Mouse (Mus musculus): Measurements from ENCODE around the gene Rab42. TPM values are rescaled to one million over a fixed set of nuclear protein-coding genes. Genes with fewer than 3 reads are reported as not detected.
A peak's percentile ranks its signal among the peaks of the same experiment; 100 is the strongest.

The Rab42 gene
- total RNA-seq (2014; rRNA removed) (0.40 TPM in 1 of 2 replicates, not detected in the other), polyA plus RNA-seq (2012; rRNA removed) (not detected in 2 replicates)

DNA sequence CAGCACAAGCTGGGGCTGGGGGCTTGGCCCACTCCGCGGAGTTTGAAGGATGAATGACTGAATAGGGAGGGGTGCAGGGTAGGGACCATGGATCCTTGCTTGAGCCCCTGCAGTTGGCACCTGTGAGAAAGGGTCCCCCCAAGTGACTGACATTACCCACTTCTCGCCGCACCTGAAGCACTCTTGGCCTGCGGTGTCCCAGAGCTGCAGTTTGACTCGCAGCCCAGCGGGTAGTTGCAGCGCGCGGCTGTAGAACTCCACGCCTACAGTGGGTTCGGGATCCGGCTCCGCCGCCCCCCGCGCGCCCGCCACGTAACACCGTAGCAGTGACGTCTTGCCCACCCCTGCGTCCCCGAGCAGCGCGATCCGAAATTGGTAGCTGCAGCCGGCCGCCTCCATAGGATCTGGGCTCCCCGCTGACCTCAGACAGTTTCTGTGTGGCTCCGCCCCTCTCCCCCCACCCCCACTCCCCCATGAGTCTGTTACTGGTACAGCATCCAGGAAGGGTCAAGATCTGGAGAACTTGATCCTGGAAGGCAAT is at the start of gene Rab42:
Gene Rab42 (minus strand): TSS at position 447 of the 541 bp plus-strand sequence.
- no peaks in the 10 kb centered on the region for H3K36me3 ChIP-seq (ENCODE audit: control insufficient read depth, insufficient read depth, low read length)
- TF ChIP-seq POLR2A (IDR thresholded peaks at IDR 0.05; ENCODE audit: extremely low read depth, insufficient read depth, low read length) (no peak), CTCF (IDR thresholded peaks at IDR 0.05; ENCODE audit: low read depth, low read length) (no peak)
- no peaks in the 10 kb centered on the region for H3K79me2 ChIP-seq (ENCODE audit: control insufficient read depth, insufficient read depth, low read length)
- H3K9ac ChIP-seq (ENCODE audit: low read depth, low read length), result peak within 1 kb of the TSS; percentile 74
- 6% methylated on average over 31 of the region's 31 CpGs for WGBS
- DNase-seq (ENCODE audit: extremely low read depth, low read depth, low spot score), result peak; percentile 29
- peak within 1 kb of the TSS; percentile 64 for H3K4me3 ChIP-seq (ENCODE audit: insufficient read depth, low read depth, low read length)
- peaks cover 3% of the 10 kb centered on the region; the same call in 1 of the 2 replicates for H3K4me1 ChIP-seq (ENCODE audit: control insufficient read depth, insufficient read depth, low read length)
- H3K27me3 ChIP-seq (ENCODE audit: control insufficient read depth, insufficient read depth, low read length), result no peaks in the 10 kb centered on the region
- H3K27ac ChIP-seq (replicated peaks; ENCODE audit: insufficient read depth, low read depth, low read length), result no peak within 1 kb of the TSS

- peak overlapping the region; percentile 92 for H3K9ac ChIP-seq (ENCODE audit: low read depth, low read length)
- peaks cover 3% of the 10 kb centered on the region; the same call in 1 of the 2 replicates for H3K79me2 ChIP-seq (ENCODE audit: control insufficient read depth, insufficient read depth, low read length)
- peaks cover 24% of the 10 kb centered on the region for H3K36me3 ChIP-seq (ENCODE audit: control insufficient read depth, insufficient read depth, low read length)
- peaks cover 3% of the 10 kb centered on the region; the same call in 1 of the 2 replicates for H3K4me1 ChIP-seq (ENCODE audit: control insufficient read depth, insufficient read depth, low read length)
- DNase-seq (ENCODE audit: extremely low read depth, low read depth, low spot score), result no peak
- peak overlapping the region; percentile 55; the same call in 1 of the 2 replicates for H3K27ac ChIP-seq (replicated peaks; ENCODE audit: insufficient read depth, low read depth, low read length)
- no peaks in the 10 kb centered on the region for H3K27me3 ChIP-seq (ENCODE audit: control insufficient read depth, insufficient read depth, low read length)
- no peak for TF ChIP-seq CTCF (IDR thresholded peaks at IDR 0.05; ENCODE audit: low read depth, low read length)
- no peak for TF ChIP-seq POLR2A (IDR thresholded peaks at IDR 0.05; ENCODE audit: extremely low read depth, insufficient read depth, low read length)
- peak overlapping the region; percentile 79 for H3K4me3 ChIP-seq (ENCODE audit: insufficient read depth, low read depth, low read length)
- WGBS, result under 1% methylated on average over 14 of the region's 14 CpGs
These were observed 49.6 kb upstream of the Rab42 start for GRCm38 (mm10) chr4:132352739-132353138.

DNA sequence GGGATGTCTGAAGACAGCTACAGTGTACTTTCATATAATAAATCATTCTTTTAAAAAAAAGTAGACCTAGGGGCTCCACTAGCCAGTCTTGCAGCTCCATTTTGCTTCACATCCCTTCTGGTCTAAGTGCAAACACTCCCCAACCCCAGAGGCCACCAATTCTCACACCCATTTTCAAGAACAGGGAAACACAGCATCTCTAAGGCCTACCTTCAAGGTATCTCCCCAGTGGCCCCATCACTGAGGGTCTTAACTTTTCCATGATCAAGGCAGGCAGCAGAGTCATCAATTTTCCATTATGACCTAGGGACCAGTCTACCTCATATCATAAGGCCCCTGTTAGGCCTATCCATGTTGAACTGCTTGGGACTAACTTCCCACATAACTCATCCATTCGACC is 48.2 kb upstream of the Rab42 start:
- Histone ChIP-seq H3K9ac (ENCODE audit: low read depth, low read length) (no peak overlapping the region), H3K27ac (replicated peaks; ENCODE audit: insufficient read depth, low read depth, low read length) (no peak overlapping the region), H3K4me1 (ENCODE audit: control insufficient read depth, insufficient read depth, low read length) (peaks cover 3% of the 10 kb centered on the region; the same call in 1 of the 2 replicates), H3K36me3 (ENCODE audit: control insufficient read depth, insufficient read depth, low read length) (peaks cover 16% of the 10 kb centered on the region), H3K27me3 (ENCODE audit: control insufficient read depth, insufficient read depth, low read length) (no peaks in the 10 kb centered on the region), H3K4me3 (ENCODE audit: insufficient read depth, low read depth, low read length) (no peak overlapping the region), H3K79me2 (ENCODE audit: control insufficient read depth, insufficient read depth, low read length) (peaks cover 3% of the 10 kb centered on the region; the same call in 1 of the 2 replicates)
- TF ChIP-seq CTCF (IDR thresholded peaks at IDR 0.05; ENCODE audit: low read depth, low read length) (no peak), POLR2A (IDR thresholded peaks at IDR 0.05; ENCODE audit: extremely low read depth, insufficient read depth, low read length) (no peak)
- WGBS, result 37% methylated on average over 1 of the region's 1 CpGs
- no peak for DNase-seq (ENCODE audit: extremely low read depth, low read depth, low spot score)

GRCm38 (mm10) chr4:132350854-132351253 is 47.7 kb upstream of the Rab42 start:
- no peak overlapping the region for H3K4me3 ChIP-seq (ENCODE audit: insufficient read depth, low read depth, low read length)
- no peak for TF ChIP-seq POLR2A (IDR thresholded peaks at IDR 0.05; ENCODE audit: extremely low read depth, insufficient read depth, low read length)
- TF ChIP-seq CTCF (IDR thresholded peaks at IDR 0.05; ENCODE audit: low read depth, low read length), result no peak
- 97% methylated on average over 3 of the region's 3 CpGs for WGBS
- no peak overlapping the region for H3K9ac ChIP-seq (ENCODE audit: low read depth, low read length)
- no peaks in the 10 kb centered on the region for H3K27me3 ChIP-seq (ENCODE audit: control insufficient read depth, insufficient read depth, low read length)
- DNase-seq (ENCODE audit: extremely low read depth, low read depth, low spot score), result no peak
- H3K36me3 ChIP-seq (ENCODE audit: control insufficient read depth, insufficient read depth, low read length), result peaks cover 16% of the 10 kb centered on the region
- peaks cover 3% of the 10 kb centered on the region; the same call in 1 of the 2 replicates for H3K79me2 ChIP-seq (ENCODE audit: control insufficient read depth, insufficient read depth, low read length)
- H3K4me1 ChIP-seq (ENCODE audit: control insufficient read depth, insufficient read depth, low read length), result peaks cover 3% of the 10 kb centered on the region; the same call in 1 of the 2 replicates
- H3K27ac ChIP-seq (replicated peaks; ENCODE audit: insufficient read depth, low read depth, low read length), result no peak overlapping the region

GRCm38 (mm10) chr4:132350123-132350740 is 47.0 kb upstream of the Rab42 start:
- H3K79me2 ChIP-seq (ENCODE audit: control insufficient read depth, insufficient read depth, low read length), result peaks cover 6% of the 10 kb centered on the region; the same call in 1 of the 2 replicates

More at GRCm38 (mm10) chr4:132350123-132350740, 47.0 kb upstream of the Rab42 start:
- TF ChIP-seq POLR2A (IDR thresholded peaks at IDR 0.05; ENCODE audit: extremely low read depth, insufficient read depth, low read length) (no peak), CTCF (IDR thresholded peaks at IDR 0.05; ENCODE audit: low read depth, low read length) (no peak)
- 91% methylated on average over 2 of the region's 2 CpGs for WGBS
- H3K4me1 ChIP-seq (ENCODE audit: control insufficient read depth, insufficient read depth, low read length), result peaks cover 3% of the 10 kb centered on the region; the same call in 1 of the 2 replicates
- no peak for DNase-seq (ENCODE audit: extremely low read depth, low read depth, low spot score)
- no peak overlapping the region for H3K4me3 ChIP-seq (ENCODE audit: insufficient read depth, low read depth, low read length)
- H3K36me3 ChIP-seq (ENCODE audit: control insufficient read depth, insufficient read depth, low read length), result peaks cover 16% of the 10 kb centered on the region
- no peak overlapping the region for H3K27ac ChIP-seq (replicated peaks; ENCODE audit: insufficient read depth, low read depth, low read length)
- no peak overlapping the region for H3K9ac ChIP-seq (ENCODE audit: low read depth, low read length)
- no peaks in the 10 kb centered on the region for H3K27me3 ChIP-seq (ENCODE audit: control insufficient read depth, insufficient read depth, low read length)
